Mouse (Mus musculus) CH12.LX (cell line): ENCODE measurements around the gene Krtdap. TPM values are rescaled to one million over a fixed set of nuclear protein-coding genes. Genes with fewer than 3 reads are reported as not detected.

ENCODE experiments used
- DNase-seq: peaks from one replicate; pipeline ENCODE4 v3.0.0-alpha.2; 2013; ENCODE audit errors: extremely low read depth
- H3K27ac ChIP-seq: 2 replicates; pipeline ENCODE4 v1.5.1; 2012; ENCODE audit warnings: low read depth, mild to moderate bottlenecking, control low read depth, moderate library complexity; ENCODE audit not compliant: insufficient read depth
- H3K27me3 ChIP-seq: replicated peaks from 2 replicates; pipeline ENCODE3; 2012; ENCODE audit warnings: inconsistent platforms
- H3K36me3 ChIP-seq, 2 experiments: replicated peaks in 1 of 2; 2 replicates each; pipeline versions ENCODE3 to v1.6.1; 2012; ENCODE audit warnings: inconsistent platforms in 1 of 2, low read length in 1 of 2, mild to moderate bottlenecking in 1 of 2, mixed read lengths in 1 of 2, moderate library complexity in 1 of 2; ENCODE audit not compliant: control insufficient read depth in 1 of 2, insufficient read depth in 1 of 2
- H3K4me1 ChIP-seq, 2 experiments: 2 replicates each; pipeline ENCODE4 v1.6.1; 2012; ENCODE audit warnings: inconsistent platforms in 1 of 2, moderate library complexity in 1 of 2; ENCODE audit not compliant: insufficient read depth in 2 of 2, control insufficient read depth in 1 of 2
- H3K4me2 ChIP-seq: 2 replicates; pipeline ENCODE4 v1.6.1; 2012; ENCODE audit warnings: low read depth, mild to moderate bottlenecking, control low read depth; ENCODE audit not compliant: poor library complexity, insufficient read depth, severe bottlenecking
- H3K4me3 ChIP-seq, 3 experiments: fragments of 150-350 bp in 1 of 3; sonication (generic) in 1 of 3; replicated peaks in 1 of 3; 2 replicates each; pipeline versions ENCODE3 to v1.5.1; 2011 to 2012; ENCODE audit warnings: low read depth in 2 of 3, low read length in 2 of 3, mild to moderate bottlenecking in 2 of 3, moderate library complexity in 2 of 3, control low read depth in 1 of 3, improper control_type of control experiment in 1 of 3, inconsistent platforms in 1 of 3, mixed read lengths in 1 of 3; ENCODE audit not compliant: poor library complexity in 1 of 3
- H3K79me2 ChIP-seq: replicated peaks from 2 replicates; pipeline ENCODE4 v1.6.1; 2012; ENCODE audit warnings: mild to moderate bottlenecking, moderate library complexity; ENCODE audit not compliant: control insufficient read depth, poor library complexity, insufficient read depth, severe bottlenecking; ENCODE audit errors: extremely low read depth
- H3K9ac ChIP-seq: 2 replicates; pipeline ENCODE4 v1.6.1; 2012; ENCODE audit warnings: low read depth, mild to moderate bottlenecking, control low read depth, moderate library complexity; ENCODE audit not compliant: insufficient read depth
- H3K9me3 ChIP-seq: replicated peaks from 2 replicates; pipeline ENCODE3; 2012; ENCODE audit warnings: low read length, inconsistent platforms, mixed read lengths
- CHD1 ChIP-seq: IDR thresholded peaks from 2 replicates; pipeline ENCODE4 v1.6.1; 2012; ENCODE audit warnings: low read depth, low read length, improper control_type of control experiment, inconsistent platforms
- HCFC1 ChIP-seq: IDR thresholded peaks from 2 replicates; pipeline ENCODE4 v1.6.1; 2012; ENCODE audit warnings: low read depth, mild to moderate bottlenecking, inconsistent platforms, low read length, improper control_type of control experiment
- IRF4 ChIP-seq: IDR thresholded peaks from 2 replicates; pipeline ENCODE4 v1.6.1; 2014; ENCODE audit warnings: low read depth, mild to moderate bottlenecking, inconsistent platforms, low read length, improper control_type of control experiment
- NRF1 ChIP-seq: IDR thresholded peaks from 2 replicates; pipeline ENCODE4 v1.6.1; 2014; ENCODE audit warnings: low read depth, mild to moderate bottlenecking, inconsistent platforms, low read length, improper control_type of control experiment, moderate library complexity
- PAX5 ChIP-seq: IDR thresholded peaks from 2 replicates; pipeline ENCODE4 v1.6.1; 2012; ENCODE audit warnings: low read length, inconsistent platforms, mixed read lengths
- SMC3 ChIP-seq: IDR thresholded peaks from 2 replicates; pipeline ENCODE4 v1.6.1; 2011; ENCODE audit warnings: low read depth, low read length, improper control_type of control experiment
- UBTF ChIP-seq: IDR thresholded peaks from 2 replicates; pipeline ENCODE4 v1.6.1; 2012; ENCODE audit warnings: low read depth, mild to moderate bottlenecking, inconsistent platforms, low read length, improper control_type of control experiment, moderate library complexity
- USF1 ChIP-seq: IDR thresholded peaks from 2 replicates; pipeline ENCODE4 v1.6.1; 2014; ENCODE audit warnings: low read depth, mild to moderate bottlenecking, inconsistent platforms, low read length, improper control_type of control experiment
- ZKSCAN1 ChIP-seq: IDR thresholded peaks from 2 replicates; pipeline ENCODE4 v1.6.1; 2012; ENCODE audit warnings: low read depth, inconsistent platforms, low read length, improper control_type of control experiment, borderline replicate concordance
- dilution Hi-C: fragments of 300-500 bp; cut with MboI; formaldehyde crosslinking; loops from 2 replicates; pipeline ENCODE4 v1.14.3; 2020; ENCODE audit warnings: low sequenced_read_pairs; ENCODE audit not compliant: extremely low pct_unique_long_range_greater_than_20kb, extremely low pct_ligation_motif_present
- in situ Hi-C: fragments of 300-500 bp; cut with MboI; formaldehyde crosslinking; loops from 3 replicates; pipeline ENCODE4 v1.14.3; 2019; ENCODE audit warnings: low sequenced_read_pairs, low pct_ligation_motif_present, low pct_unique_long_range_greater_than_20kb, mixed read lengths
- polyA plus RNA-seq: library from polyadenylated mRNA; unstranded; fragments of >175 nt; gene quantifications from 2 replicates; pipeline ENCODE4 v1.2.1, GENCODE M21; 2012; ENCODE audit warnings: low read depth; ENCODE audit not compliant: insufficient read length
- total RNA-seq, 2 experiments: library from RNA; depleted of rRNA; stranded (reverse); fragments of 300-350 nt in 1 of 2; fragments of >200 nt in 1 of 2; gene quantifications; 2 replicates each; pipeline ENCODE4 v1.2.3; 2012 to 2014

Gene Krtdap
- total and polyA plus RNA-seq, 3 experiments: not detected

GRCm38 (mm10) chr7:30837277-30837676 is 49.6 kb downstream of the Krtdap start:
- dilution Hi-C loops: no loop called here
- peaks cover 3 to 10% of the 10 kb centered on the region in 2 experiments; a peak in 3 of 4 replicates for H3K4me1 ChIP-seq
- no peaks in the 10 kb centered on the region for H3K79me2 ChIP-seq
- no peak for TF ChIP-seq NRF1
- no peak for TF ChIP-seq HCFC1
- no peak for TF ChIP-seq PAX5
- TF ChIP-seq CHD1: no peak
- no peak for TF ChIP-seq ZKSCAN1
- no peak for TF ChIP-seq IRF4
- no peak for TF ChIP-seq UBTF
- TF ChIP-seq SMC3: no peak
- no peak overlapping the region for H3K4me2 ChIP-seq
- no peak overlapping the region for H3K27ac ChIP-seq
- in situ Hi-C loops: no loop called here
- H3K9ac ChIP-seq: no peak overlapping the region
- no peaks in the 10 kb centered on the region for H3K27me3 ChIP-seq
- H3K9me3 ChIP-seq: no peaks in the 10 kb centered on the region
- no peak for DNase-seq
- no peak overlapping the region for H3K4me3 ChIP-seq
- no peaks in the 10 kb centered on the region for H3K36me3 ChIP-seq

DNA sequence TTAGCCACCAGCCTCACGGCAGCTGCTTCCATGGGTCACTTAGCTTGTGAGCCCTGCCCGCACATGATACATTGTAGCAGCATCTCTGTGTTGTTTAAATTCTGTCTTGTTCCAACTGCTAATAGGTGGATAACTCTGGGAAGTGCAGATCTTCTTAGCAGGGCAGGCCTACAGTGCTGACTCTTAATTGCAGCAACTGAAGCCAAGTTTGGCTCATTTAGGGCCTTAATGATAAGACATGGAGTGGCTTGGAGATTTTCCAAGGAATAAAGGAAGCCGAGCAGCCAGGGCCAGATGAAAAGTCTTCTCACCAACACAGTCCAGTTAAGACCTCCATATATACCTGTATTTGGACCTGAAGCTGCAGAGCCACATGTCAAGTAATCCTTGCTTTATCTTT is 52.6 kb downstream of the Krtdap start:
- Histone ChIP-seq H3K36me3 (no peaks in the 10 kb centered on the region), H3K4me3 (no peak overlapping the region), H3K79me2 (no peaks in the 10 kb centered on the region), H3K9me3 (no peaks in the 10 kb centered on the region), H3K4me2 (no peak overlapping the region), H3K4me1 (peaks cover 10 to 33% of the 10 kb centered on the region in 2 experiments; a peak in 3 of 4 replicates), H3K27me3 (no peaks in the 10 kb centered on the region), H3K27ac (no peak overlapping the region), H3K9ac (no peak overlapping the region)
- no peak for TF ChIP-seq USF1
- no peak for DNase-seq
- dilution Hi-C loops: no loop called here
- in situ Hi-C loops: no loop called here

Other genes starting within 250 kb of the Krtdap start
Only the 20 nearest of the 31 such genes appear.
- gene Upk1a, start 175.0 kb upstream of the Krtdap start, total RNA-seq (2012; rRNA removed): 6.5 and 10.9 TPM in 2 replicates
- 0.47 and 0.49 TPM in 2 replicates for gene Upk1a, start 175.0 kb upstream of the Krtdap start, total RNA-seq (2014; rRNA removed)
- 1.8 and 2.3 TPM in 2 replicates for gene Upk1a, start 175.0 kb upstream of the Krtdap start, polyA plus RNA-seq
- gene Cox6b1, start 161.7 kb upstream of the Krtdap start, total RNA-seq (2012; rRNA removed): 432 and 456 TPM in 2 replicates
- 776 and 802 TPM in 2 replicates for gene Cox6b1, start 161.7 kb upstream of the Krtdap start, total RNA-seq (2014; rRNA removed)
- gene Cox6b1, start 161.7 kb upstream of the Krtdap start, polyA plus RNA-seq: 581 and 625 TPM in 2 replicates
- not detected in 2 replicates for gene Etv2, start 152.0 kb upstream of the Krtdap start, total RNA-seq (2012; rRNA removed)
- not detected in 2 replicates for gene Etv2, start 152.0 kb upstream of the Krtdap start, total RNA-seq (2014; rRNA removed)
- gene Etv2, start 152.0 kb upstream of the Krtdap start, polyA plus RNA-seq: not detected in 2 replicates
- 109 and 121 TPM in 2 replicates for gene Rbm42, start 137.6 kb upstream of the Krtdap start, total RNA-seq (2012; rRNA removed)
- 65.3 and 67.2 TPM in 2 replicates for gene Rbm42, start 137.6 kb upstream of the Krtdap start, total RNA-seq (2014; rRNA removed)
- gene Rbm42, start 137.6 kb upstream of the Krtdap start, polyA plus RNA-seq: 104 and 105 TPM in 2 replicates
- gene Haus5, start 122.9 kb upstream of the Krtdap start, total RNA-seq (2012; rRNA removed): 45.6 and 47.7 TPM in 2 replicates
- 32.3 and 38.5 TPM in 2 replicates for gene Haus5, start 122.9 kb upstream of the Krtdap start, total RNA-seq (2014; rRNA removed)
- gene Haus5, start 122.9 kb upstream of the Krtdap start, polyA plus RNA-seq: 50.9 and 52.8 TPM in 2 replicates
- gene Pmis2, start 116.3 kb upstream of the Krtdap start, total RNA-seq (2012; rRNA removed): not detected in 2 replicates
- gene Pmis2, start 116.3 kb upstream of the Krtdap start, total RNA-seq (2014; rRNA removed): not detected in 2 replicates
- gene Pmis2, start 116.3 kb upstream of the Krtdap start, polyA plus RNA-seq: not detected in 2 replicates
- gene 2200002J24Rik, start 89.0 kb upstream of the Krtdap start, total RNA-seq (2012; rRNA removed): 2.4 and 4.0 TPM in 2 replicates
- gene 2200002J24Rik, start 89.0 kb upstream of the Krtdap start, total RNA-seq (2014; rRNA removed): 3.0 and 6.6 TPM in 2 replicates
- gene 2200002J24Rik, start 89.0 kb upstream of the Krtdap start, polyA plus RNA-seq: 2.9 and 3.5 TPM in 2 replicates
- gene Atp4a, start 75.7 kb upstream of the Krtdap start, total RNA-seq (2012; rRNA removed): 0.13 TPM in 1 of 2 replicates, not detected in the other
- gene Atp4a, start 75.7 kb upstream of the Krtdap start, total RNA-seq (2014; rRNA removed): 0.14 and 0.67 TPM in 2 replicates
- 0.33 TPM in 1 of 2 replicates, not detected in the other for gene Atp4a, start 75.7 kb upstream of the Krtdap start, polyA plus RNA-seq
- gene Tmem147, start 58.4 kb upstream of the Krtdap start, total RNA-seq (2012; rRNA removed): 136 and 137 TPM in 2 replicates
- 152 and 154 TPM in 2 replicates for gene Tmem147, start 58.4 kb upstream of the Krtdap start, total RNA-seq (2014; rRNA removed)
- 98.4 and 149 TPM in 2 replicates for gene Tmem147, start 58.4 kb upstream of the Krtdap start, polyA plus RNA-seq
- gene Gapdhs, start 44.2 kb upstream of the Krtdap start, total RNA-seq (2012; rRNA removed): 0.42 and 0.89 TPM in 2 replicates
- gene Gapdhs, start 44.2 kb upstream of the Krtdap start, total RNA-seq (2014; rRNA removed): not detected in 2 replicates
- gene Gapdhs, start 44.2 kb upstream of the Krtdap start, polyA plus RNA-seq: 1.7 and 2.9 TPM in 2 replicates
- 0.59 and 0.76 TPM in 2 replicates for gene Sbsn, start 36.4 kb upstream of the Krtdap start, total RNA-seq (2012; rRNA removed)
- gene Sbsn, start 36.4 kb upstream of the Krtdap start, total RNA-seq (2014; rRNA removed): 0.30 TPM in 1 of 2 replicates, not detected in the other
- 0.69 and 1.1 TPM in 2 replicates for gene Sbsn, start 36.4 kb upstream of the Krtdap start, polyA plus RNA-seq
- not detected in 2 replicates for gene Dmkn, start 24.1 kb upstream of the Krtdap start, total RNA-seq (2012; rRNA removed)
- not detected in 2 replicates for gene Dmkn, start 24.1 kb upstream of the Krtdap start, total RNA-seq (2014; rRNA removed)
- gene Dmkn, start 24.1 kb upstream of the Krtdap start, polyA plus RNA-seq: not detected in 2 replicates
- 0.08 TPM in 1 of 2 replicates, not detected in the other for gene Ffar2, start 35.9 kb downstream of the Krtdap start, total RNA-seq (2012; rRNA removed)
- gene Ffar2, start 35.9 kb downstream of the Krtdap start, total RNA-seq (2014; rRNA removed): not detected in 2 replicates
- gene Ffar2, start 35.9 kb downstream of the Krtdap start, polyA plus RNA-seq: 0.51 and 0.52 TPM in 2 replicates
- gene Ffar3, start 68.3 kb downstream of the Krtdap start, total RNA-seq (2012; rRNA removed): not detected in 2 replicates
- not detected in 2 replicates for gene Ffar3, start 68.3 kb downstream of the Krtdap start, total RNA-seq (2014; rRNA removed)
- gene Ffar3, start 68.3 kb downstream of the Krtdap start, polyA plus RNA-seq: not detected in 2 replicates
- 0.34 and 0.42 TPM in 2 replicates for gene Ffar1, start 73.7 kb downstream of the Krtdap start, total RNA-seq (2012; rRNA removed)
- gene Ffar1, start 73.7 kb downstream of the Krtdap start, total RNA-seq (2014; rRNA removed): 1.2 and 1.4 TPM in 2 replicates
- 14.3 and 17.2 TPM in 2 replicates for gene Ffar1, start 73.7 kb downstream of the Krtdap start, polyA plus RNA-seq
- 41.7 and 42.3 TPM in 2 replicates for gene Cd22, start 92.4 kb downstream of the Krtdap start, total RNA-seq (2012; rRNA removed)
- gene Cd22, start 92.4 kb downstream of the Krtdap start, total RNA-seq (2014; rRNA removed): 81.5 and 90.6 TPM in 2 replicates
- gene Cd22, start 92.4 kb downstream of the Krtdap start, polyA plus RNA-seq: 180 and 190 TPM in 2 replicates
- 0.04 TPM in 1 of 2 replicates, not detected in the other for gene Mag, start 127.0 kb downstream of the Krtdap start, total RNA-seq (2012; rRNA removed)
- not detected in 2 replicates for gene Mag, start 127.0 kb downstream of the Krtdap start, total RNA-seq (2014; rRNA removed)
- not detected in 2 replicates for gene Mag, start 127.0 kb downstream of the Krtdap start, polyA plus RNA-seq
- gene Hamp2, start 136.8 kb downstream of the Krtdap start, total RNA-seq (2012; rRNA removed): not detected in 2 replicates
- gene Hamp2, start 136.8 kb downstream of the Krtdap start, total RNA-seq (2014; rRNA removed): not detected in 2 replicates
- not detected in 2 replicates for gene Hamp2, start 136.8 kb downstream of the Krtdap start, polyA plus RNA-seq
- gene Hamp, start 156.1 kb downstream of the Krtdap start, total RNA-seq (2012; rRNA removed): not detected in 2 replicates
- not detected in 2 replicates for gene Hamp, start 156.1 kb downstream of the Krtdap start, total RNA-seq (2014; rRNA removed)
- gene Hamp, start 156.1 kb downstream of the Krtdap start, polyA plus RNA-seq: not detected in 2 replicates
- gene Usf2, start 168.9 kb downstream of the Krtdap start, total RNA-seq (2012; rRNA removed): 42.0 and 47.9 TPM in 2 replicates
- 47.0 and 57.2 TPM in 2 replicates for gene Usf2, start 168.9 kb downstream of the Krtdap start, total RNA-seq (2014; rRNA removed)
- gene Usf2, start 168.9 kb downstream of the Krtdap start, polyA plus RNA-seq: 102 and 103 TPM in 2 replicates